Mouse (Mus musculus) embryonic fibroblast, embryonic 13.5 days (primary cell): ENCODE measurements at regions not wholly inside any gene's neighbourhood (a gene's known extent, or its start where the extent isn't known, plus 50 kb on each side); places are given as distances from the start of the nearest gene placed in this dataset.

Source experiments
- H3K27ac ChIP-seq: 2 replicates; pipeline ENCODE4 v1.5.1; 2012; ENCODE audit warnings: low read length, control low read depth, inconsistent platforms; ENCODE audit not compliant: insufficient read depth
- H3K4me1 ChIP-seq: 2 replicates; pipeline ENCODE4 v1.6.1; 2011; ENCODE audit warnings: low read length; ENCODE audit not compliant: control insufficient read depth, insufficient read depth
- H3K4me3 ChIP-seq: 2 replicates; pipeline ENCODE4 v1.5.1; 2011; ENCODE audit warnings: mild to moderate bottlenecking, control low read depth, low read length; ENCODE audit not compliant: insufficient read depth
- CTCF ChIP-seq: IDR thresholded peaks from 2 replicates; pipeline ENCODE4 v1.5.1; 2011; ENCODE audit warnings: mild to moderate bottlenecking, control low read depth, low read length, moderate library complexity, borderline replicate concordance; ENCODE audit not compliant: insufficient read depth
- POLR2A ChIP-seq: IDR thresholded peaks from 2 replicates; pipeline ENCODE4 v1.6.1; 2011; ENCODE audit warnings: low read depth, mild to moderate bottlenecking, control low read depth, low read length, moderate library complexity

DNA sequence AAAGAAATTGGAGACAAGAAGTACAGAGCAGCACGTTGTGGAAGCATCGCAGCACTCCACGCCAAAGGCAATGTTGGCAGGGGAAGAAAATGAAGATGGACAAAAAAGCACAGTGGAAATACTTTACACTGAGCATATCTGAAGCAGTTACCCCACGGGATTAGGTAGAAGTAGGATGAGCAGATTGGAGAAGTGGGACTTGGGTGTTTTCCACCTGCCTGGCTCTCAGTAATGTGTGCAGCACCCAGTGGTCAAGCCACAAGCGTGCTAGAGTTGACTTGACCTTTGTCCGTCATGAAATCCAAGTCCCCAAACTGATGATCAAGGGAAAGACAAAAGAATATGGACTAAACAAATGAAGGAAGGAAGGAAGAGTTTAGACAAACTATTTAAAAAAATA, 235.1 kb upstream of the Btg1 start:
- TF ChIP-seq CTCF (no peak), POLR2A (no peak)
- Histone ChIP-seq H3K4me1 (no peaks in the 10 kb centered on the region), H3K27ac (no peak overlapping the region), H3K4me3 (no peak overlapping the region)

DNA sequence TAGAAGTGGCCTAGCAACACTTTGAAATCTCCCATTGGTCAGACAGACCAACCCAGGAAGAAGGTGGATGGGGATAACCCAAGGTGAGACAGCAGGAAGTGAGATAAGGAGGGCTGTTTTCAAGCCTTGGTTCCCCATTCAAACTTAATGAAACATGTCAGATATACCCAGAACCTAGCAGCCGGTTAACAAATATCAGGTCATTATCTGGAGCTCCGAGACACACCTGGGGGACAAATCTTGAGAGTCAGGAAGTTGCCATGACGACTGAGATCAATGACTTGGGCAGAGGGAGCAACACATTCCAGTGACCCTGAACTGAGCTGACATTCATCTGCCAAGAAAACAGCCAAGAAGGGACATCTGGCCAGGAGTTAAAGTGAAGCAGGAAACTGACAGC, 225.1 kb upstream of the Btg1 start:
- Histone ChIP-seq H3K27ac (no peak overlapping the region), H3K4me3 (no peak overlapping the region), H3K4me1 (no peaks in the 10 kb centered on the region)
- TF ChIP-seq POLR2A: no peak
- TF ChIP-seq CTCF: no peak

- Histone ChIP-seq H3K27ac (no peak overlapping the region), H3K4me3 (no peak overlapping the region), H3K4me1 (no peaks in the 10 kb centered on the region)
- no peak for TF ChIP-seq POLR2A
- no peak for TF ChIP-seq CTCF
These were observed 224.0 kb upstream of the Btg1 start for GRCm38 (mm10) chr10:96392836-96393235.

- Histone ChIP-seq H3K27ac (no peak overlapping the region), H3K4me1 (no peaks in the 10 kb centered on the region), H3K4me3 (no peak overlapping the region)
- TF ChIP-seq CTCF (no peak), POLR2A (no peak)
These were observed 222.6 kb upstream of the Btg1 start for GRCm38 (mm10) chr10:96394210-96394609.

DNA sequence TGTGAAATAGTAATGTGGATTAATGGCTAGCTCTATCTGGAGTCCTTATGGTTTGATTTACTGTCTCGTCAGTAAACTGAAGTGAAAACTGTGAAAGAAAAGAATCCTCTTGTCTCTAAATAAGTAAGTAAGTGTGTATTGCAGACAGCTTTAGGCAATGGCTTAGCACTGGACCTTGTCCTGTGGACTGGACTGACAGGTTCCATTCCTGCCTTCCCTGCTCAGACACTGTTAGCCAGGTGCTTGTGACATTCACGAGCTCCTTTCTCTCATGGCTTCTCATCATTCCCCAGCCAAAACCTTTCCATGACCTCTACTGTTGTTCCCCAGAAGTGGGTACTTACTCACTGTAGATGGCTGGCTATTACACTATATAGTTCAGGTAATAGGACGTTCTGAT, 221.8 kb upstream of the Btg1 start:
- TF ChIP-seq CTCF (no peak), POLR2A (no peak)
- Histone ChIP-seq H3K27ac (no peak overlapping the region), H3K4me1 (no peaks in the 10 kb centered on the region)

DNA sequence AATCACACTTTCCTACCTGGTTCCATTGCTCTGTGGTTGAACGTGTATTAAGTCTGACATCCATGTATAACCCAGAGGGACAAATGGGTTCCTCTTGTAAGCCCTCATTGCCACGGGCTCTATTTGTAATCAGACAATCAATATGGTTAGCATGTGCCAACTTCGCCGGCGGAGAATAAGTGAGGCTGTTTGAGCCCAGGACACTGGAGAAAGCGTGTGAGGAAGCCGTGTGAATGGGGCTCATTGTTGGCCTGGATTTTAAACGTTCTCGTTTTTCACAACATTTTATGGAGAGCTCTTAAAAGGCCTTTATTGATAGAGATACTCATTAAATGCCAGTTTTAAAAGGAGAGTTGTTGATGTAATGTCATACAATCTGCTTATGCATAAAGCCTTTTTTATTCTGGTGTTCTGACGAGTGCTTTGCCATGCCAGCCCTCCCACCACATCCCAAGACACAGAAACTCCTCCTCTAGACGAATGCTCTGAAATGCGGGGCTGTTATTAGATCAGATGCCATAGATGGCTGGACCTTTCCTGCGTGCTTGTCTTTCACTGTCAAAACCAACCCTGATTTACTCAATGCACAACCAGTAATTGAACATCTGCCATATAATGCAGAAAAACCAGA, 218.8 kb upstream of the Btg1 start:
- no peaks in the 10 kb centered on the region for H3K4me1 ChIP-seq
- H3K27ac ChIP-seq: no peak overlapping the region
- no peak overlapping the region for H3K4me3 ChIP-seq
- TF ChIP-seq POLR2A (no peak), CTCF (no peak)

More for the DNA sequence above, 221.8 kb upstream of the Btg1 start:
- no peak overlapping the region for H3K4me3 ChIP-seq

GRCm38 (mm10) chr10:96398562-96399288, 218.1 kb upstream of the Btg1 start:
- Histone ChIP-seq H3K4me1 (no peaks in the 10 kb centered on the region), H3K4me3 (no peak overlapping the region), H3K27ac (no peak overlapping the region)
- TF ChIP-seq POLR2A (no peak), CTCF (no peak)

DNA sequence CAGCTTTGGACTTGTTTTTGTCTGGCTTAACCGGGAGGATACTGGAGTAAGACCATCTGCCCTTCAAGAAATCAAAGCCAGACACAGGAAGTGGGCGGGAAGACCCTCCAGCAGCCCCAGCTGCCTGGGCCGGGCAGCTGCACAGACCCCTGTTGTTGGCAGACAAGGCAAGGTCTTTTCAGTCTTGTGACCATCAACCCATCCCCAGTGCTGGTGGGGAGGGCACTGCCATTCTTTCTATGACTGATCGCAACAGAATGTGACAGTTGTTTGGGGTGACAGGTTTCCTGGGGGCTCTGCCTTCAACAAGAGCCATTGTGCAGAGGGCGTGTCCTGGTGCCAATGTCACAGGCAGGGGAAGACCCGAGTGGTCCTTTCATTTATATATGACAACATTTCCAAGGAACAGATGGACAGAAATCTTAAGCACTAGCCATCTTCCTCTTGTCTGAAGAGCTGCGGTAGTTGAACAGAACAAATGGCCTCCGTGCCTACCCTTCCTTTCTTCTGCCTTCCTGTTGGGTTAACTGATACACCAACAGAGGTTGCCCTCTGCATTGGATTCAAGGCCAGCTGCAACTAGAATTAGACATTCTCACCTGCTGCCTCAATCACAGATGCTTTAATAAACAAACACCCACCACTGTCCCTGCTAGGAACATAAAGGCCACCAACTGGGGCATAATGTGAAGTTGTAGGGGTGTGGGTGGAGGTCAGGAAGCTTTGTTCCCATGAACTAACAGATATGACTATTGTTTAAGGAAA, 217.0 kb upstream of the Btg1 start:
- TF ChIP-seq POLR2A (no peak), CTCF (no peak)
- no peaks in the 10 kb centered on the region for H3K4me1 ChIP-seq
- no peak overlapping the region for H3K4me3 ChIP-seq
- no peak overlapping the region for H3K27ac ChIP-seq

DNA sequence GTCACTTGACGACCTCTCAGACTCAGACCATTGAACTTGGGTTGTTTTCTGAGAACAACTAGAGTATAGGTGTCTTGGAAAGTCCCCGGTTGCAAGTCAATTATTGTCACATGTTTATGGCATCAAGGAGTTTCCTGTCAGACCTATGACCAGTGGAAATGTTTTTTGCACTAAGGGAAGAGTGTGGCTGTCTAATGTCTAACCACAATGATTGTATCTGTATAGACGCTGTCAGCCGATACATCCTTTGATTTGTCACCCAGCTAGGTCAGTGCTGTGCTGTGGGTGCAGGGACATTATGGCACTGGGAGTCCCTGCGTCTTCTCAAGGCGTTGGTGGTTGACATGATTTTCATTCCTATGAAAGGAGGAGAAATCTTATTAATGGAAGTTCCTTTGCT, 216.0 kb upstream of the Btg1 start:
- H3K4me1 ChIP-seq: no peaks in the 10 kb centered on the region
- H3K27ac ChIP-seq: no peak overlapping the region
- TF ChIP-seq CTCF: no peak
- TF ChIP-seq POLR2A: no peak
- no peak overlapping the region for H3K4me3 ChIP-seq

- H3K4me3 ChIP-seq: no peak overlapping the region
- H3K27ac ChIP-seq: no peak overlapping the region
- no peak for TF ChIP-seq POLR2A
- TF ChIP-seq CTCF: no peak
These were observed 210.5 kb upstream of the Btg1 start for GRCm38 (mm10) chr10:96406306-96406705.

More at GRCm38 (mm10) chr10:96406306-96406705, 210.5 kb upstream of the Btg1 start:
- H3K4me1 ChIP-seq: no peaks in the 10 kb centered on the region
